Mouse (Mus musculus) midbrain, embryonic 10.5 days (tissue): ENCODE measurements around the gene Nr2e3. TPM values are rescaled to one million over a fixed set of nuclear protein-coding genes. Genes with fewer than 3 reads are reported as not detected.

Source experiments
- DNase-seq: peaks from one replicate; pipeline ENCODE4 v3.0.0-alpha.2; 2017; ENCODE audit warnings: low spot score
- H3K27ac ChIP-seq: fragments of 300-500 bp; sonication (generic); replicated peaks from 2 replicates; pipeline ENCODE4 v1.5.1; 2016; ENCODE audit warnings: mild to moderate bottlenecking
- H3K27me3 ChIP-seq: fragments of 300-500 bp; sonication (generic); 2 replicates; pipeline ENCODE4 v1.6.1; 2016; ENCODE audit warnings: low read depth, mild to moderate bottlenecking; ENCODE audit not compliant: poor library complexity, severe bottlenecking
- H3K36me3 ChIP-seq: fragments of 300-500 bp; sonication (generic); 2 replicates; pipeline ENCODE4 v1.6.1; 2016; ENCODE audit warnings: mild to moderate bottlenecking, moderate library complexity
- H3K4me1 ChIP-seq: fragments of 300-500 bp; sonication (generic); 2 replicates; pipeline ENCODE4 v1.6.1; 2016
- H3K4me3 ChIP-seq: fragments of 300-500 bp; sonication (generic); 2 replicates; pipeline ENCODE4 v1.5.1; 2016; ENCODE audit warnings: mild to moderate bottlenecking, moderate library complexity
- H3K9me3 ChIP-seq: fragments of 300-500 bp; sonication (generic); replicated peaks from 2 replicates; pipeline ENCODE4 v1.6.1; 2016; ENCODE audit warnings: mild to moderate bottlenecking
- WGBS: fragments of 180-500 bp; shearing (Covaris S2); methylation state at CpG from one replicate; pipeline ENCODE4 v1.1.7; 2016; 5-methylcytosine and 5-hydroxymethylcytosine counted together
- polyA plus RNA-seq: library from polyadenylated mRNA; unstranded; fragments of >200 nt; fragmentation: Nextera tagmentation; extraction: Ambion mirVana; gene quantifications from 2 replicates; pipeline ENCODE4 v1.2.1, GENCODE M21; 2016

Gene Nr2e3
- 0.06 TPM in 1 of 2 replicates, not detected in the other for polyA plus RNA-seq

DNA sequence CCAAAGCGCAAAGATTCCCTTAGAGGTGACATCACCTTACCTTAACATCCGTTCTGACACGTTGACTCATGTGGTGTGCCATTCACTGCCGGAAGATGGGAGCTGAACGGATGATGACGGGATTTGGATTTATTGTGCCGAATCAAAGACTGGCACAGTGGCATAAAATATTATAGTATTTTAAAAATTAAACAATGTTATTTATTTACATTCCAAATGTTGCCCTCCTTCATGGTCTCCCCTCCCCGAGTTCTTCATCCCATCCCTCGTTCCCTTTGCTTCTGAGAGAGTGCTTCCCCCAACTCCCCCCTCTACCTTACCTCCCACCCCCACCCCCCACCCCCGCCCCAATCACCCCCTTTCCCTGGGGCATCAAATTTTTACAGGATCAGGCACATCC is at the start of gene Nr2e3:
TSS of gene Nr2e3 (minus strand) at position 101 of the 400 bp plus-strand sequence.
- Histone ChIP-seq H3K27ac (no peak within 1 kb of the TSS), H3K27me3 (no peaks in the 10 kb centered on the region; the same call in 1 of the 2 replicates), H3K36me3 (no peaks in the 10 kb centered on the region), H3K4me1 (peaks cover 14% of the 10 kb centered on the region), H3K9me3 (no peaks in the 10 kb centered on the region), H3K4me3 (no peak within 1 kb of the TSS)
- WGBS, result 91% methylated on average over 10 of the region's 10 CpGs
- DNase-seq, result no peak

- Histone ChIP-seq H3K9me3 (no peaks in the 10 kb centered on the region), H3K27ac (no peak overlapping the region), H3K4me1 (no peaks in the 10 kb centered on the region), H3K36me3 (no peaks in the 10 kb centered on the region), H3K27me3 (no peaks in the 10 kb centered on the region), H3K4me3 (no peak overlapping the region)
- DNase-seq, result no peak
- 81% methylated on average over 7 of the region's 7 CpGs for WGBS
Measured at GRCm38 (mm10) chr9:60008936-60009335, 48.5 kb upstream of the Nr2e3 start.

- no peak overlapping the region for H3K27ac ChIP-seq
- 91% methylated on average over 8 of the region's 8 CpGs for WGBS
- H3K9me3 ChIP-seq, result no peaks in the 10 kb centered on the region
- H3K4me1 ChIP-seq, result no peaks in the 10 kb centered on the region
- no peaks in the 10 kb centered on the region for H3K27me3 ChIP-seq
- H3K36me3 ChIP-seq, result no peaks in the 10 kb centered on the region
- DNase-seq, result no peak
- no peak overlapping the region for H3K4me3 ChIP-seq
Measured at GRCm38 (mm10) chr9:60002323-60002722, 41.9 kb upstream of the Nr2e3 start.

DNA sequence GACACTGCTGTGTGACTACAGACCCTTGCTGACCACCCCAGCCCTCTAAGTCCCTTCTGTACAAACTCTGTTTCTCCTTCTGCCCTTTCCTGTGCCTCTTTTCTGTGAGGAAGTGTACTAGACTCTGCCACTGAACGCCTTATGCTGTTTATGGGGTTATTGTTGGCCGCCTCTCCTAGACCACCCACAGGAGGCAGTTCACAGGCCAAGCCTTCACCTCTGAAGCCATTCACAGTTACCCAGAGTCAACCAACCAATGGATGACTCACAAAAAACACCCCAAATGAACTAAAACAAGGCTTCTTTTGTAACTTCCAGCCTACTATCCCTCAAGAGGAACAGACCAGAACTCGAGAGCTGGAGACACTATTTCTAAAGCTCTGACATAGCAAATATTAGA is 41.0 kb upstream of the Nr2e3 start:
- Histone ChIP-seq H3K27ac (no peak overlapping the region), H3K4me1 (no peaks in the 10 kb centered on the region), H3K9me3 (no peaks in the 10 kb centered on the region), H3K4me3 (no peak overlapping the region), H3K27me3 (no peaks in the 10 kb centered on the region), H3K36me3 (no peaks in the 10 kb centered on the region)
- WGBS, result 80% methylated on average over 3 of the region's 3 CpGs
- no peak for DNase-seq

- Histone ChIP-seq H3K36me3 (no peaks in the 10 kb centered on the region), H3K9me3 (no peaks in the 10 kb centered on the region), H3K27ac (no peak overlapping the region), H3K4me3 (no peak overlapping the region), H3K27me3 (no peaks in the 10 kb centered on the region), H3K4me1 (no peaks in the 10 kb centered on the region)
- DNase-seq, result no peak
- WGBS, result 96% methylated on average over 4 of the region's 4 CpGs
Measured at GRCm38 (mm10) chr9:59997725-59998124, 37.3 kb upstream of the Nr2e3 start.

DNA sequence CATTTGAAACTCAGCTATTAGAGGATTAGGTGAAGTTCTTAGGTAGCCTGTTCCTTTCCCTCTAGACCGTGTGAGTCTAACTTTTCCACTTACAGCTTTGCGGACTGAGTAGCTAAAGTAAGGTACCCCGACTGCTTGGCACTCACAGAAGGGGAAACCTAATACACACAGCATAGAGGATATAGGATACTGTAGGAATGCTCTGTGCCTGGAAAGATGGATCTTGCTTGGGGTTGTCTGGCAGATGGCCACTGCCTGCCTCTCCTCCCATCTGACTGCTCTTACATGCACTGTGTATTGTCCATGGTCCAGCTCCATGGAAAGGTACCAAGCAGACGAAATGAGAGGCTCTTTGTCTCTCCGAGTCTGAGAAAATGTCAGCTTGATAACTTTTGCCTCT is 30.9 kb upstream of the Nr2e3 start:
- Histone ChIP-seq H3K4me1 (peaks cover 2% of the 10 kb centered on the region; the same call in 1 of the 2 replicates), H3K9me3 (no peaks in the 10 kb centered on the region), H3K27ac (no peak overlapping the region), H3K36me3 (no peaks in the 10 kb centered on the region), H3K27me3 (no peaks in the 10 kb centered on the region), H3K4me3 (no peak overlapping the region)
- 86% methylated on average over 5 of the region's 5 CpGs for WGBS
- DNase-seq, result no peak

- Histone ChIP-seq H3K27me3 (no peaks in the 10 kb centered on the region), H3K36me3 (no peaks in the 10 kb centered on the region), H3K4me1 (peaks cover 4% of the 10 kb centered on the region; the same call in 1 of the 2 replicates), H3K9me3 (no peaks in the 10 kb centered on the region), H3K4me3 (no peak overlapping the region), H3K27ac (no peak overlapping the region)
- 4% methylated on average over 1 of the region's 1 CpGs for WGBS
- peak; percentile 38 for DNase-seq
Measured at GRCm38 (mm10) chr9:59989864-59990263, 29.4 kb upstream of the Nr2e3 start.

DNA sequence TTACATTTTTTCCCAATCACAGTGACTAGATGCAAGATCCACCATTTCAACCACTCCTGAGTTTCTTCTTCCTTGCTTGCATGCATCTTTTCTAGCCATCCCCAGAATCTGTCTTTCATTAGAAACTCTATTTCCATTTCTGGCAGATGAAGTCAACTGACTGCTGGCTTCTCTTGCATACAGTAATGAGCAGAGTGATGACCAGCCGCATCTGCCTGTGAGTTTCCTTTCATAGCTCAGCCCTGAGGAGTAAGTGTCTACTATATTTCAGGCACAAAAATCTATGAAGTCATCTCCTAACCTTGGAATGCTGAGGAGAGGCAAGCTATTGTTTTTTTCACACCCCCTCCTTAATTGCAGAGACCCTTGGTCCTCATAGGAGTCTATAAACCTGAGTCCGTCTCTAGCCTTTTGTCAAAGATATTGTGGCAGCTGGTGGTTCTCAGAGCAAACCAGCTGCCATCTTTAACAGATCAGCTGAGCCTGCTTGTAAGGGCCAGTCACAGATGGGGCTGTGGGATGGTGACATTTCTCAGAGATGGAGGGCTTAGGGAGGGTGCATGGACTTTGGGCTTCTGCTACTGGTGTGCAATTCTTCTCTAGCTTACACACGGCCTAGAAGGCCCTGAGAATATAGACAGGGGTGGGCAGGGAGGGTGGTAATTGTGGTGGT is 25.6 kb upstream of the Nr2e3 start:
- no peaks in the 10 kb centered on the region for H3K9me3 ChIP-seq
- no peaks in the 10 kb centered on the region for H3K27me3 ChIP-seq
- no peak overlapping the region for H3K4me3 ChIP-seq
- peaks cover 4% of the 10 kb centered on the region; the same call in 1 of the 2 replicates for H3K4me1 ChIP-seq
- H3K27ac ChIP-seq, result no peak overlapping the region
- DNase-seq, result no peak
- WGBS, result 87% methylated on average over 3 of the region's 3 CpGs
- no peaks in the 10 kb centered on the region for H3K36me3 ChIP-seq

DNA sequence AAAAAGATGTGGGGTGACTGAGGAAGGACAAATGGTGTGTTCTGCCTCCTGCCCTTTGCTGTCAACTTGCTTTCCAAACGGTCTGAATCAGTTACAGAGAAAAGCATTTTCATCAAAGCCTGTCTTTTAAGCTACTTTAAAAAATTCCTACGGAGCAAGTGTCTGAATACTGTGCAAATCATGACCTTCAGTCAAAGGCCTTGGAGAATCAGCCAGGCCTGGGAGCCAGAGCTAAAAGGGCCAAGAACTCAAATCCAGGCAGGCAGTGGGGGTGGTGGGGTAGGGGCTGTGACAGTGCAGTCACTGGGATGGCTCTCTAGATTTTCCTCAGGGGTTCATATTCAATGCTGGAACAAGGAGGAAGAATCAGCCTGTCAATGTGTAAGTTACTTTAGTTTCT is 20.7 kb upstream of the Nr2e3 start:
- no peak for DNase-seq
- H3K36me3 ChIP-seq, result no peaks in the 10 kb centered on the region
- H3K4me3 ChIP-seq, result no peak overlapping the region
- H3K27me3 ChIP-seq, result no peaks in the 10 kb centered on the region
- no peaks in the 10 kb centered on the region for H3K9me3 ChIP-seq
- WGBS, result 77% methylated on average over 2 of the region's 2 CpGs
- no peak overlapping the region for H3K27ac ChIP-seq
- no peaks in the 10 kb centered on the region for H3K4me1 ChIP-seq

GRCm38 (mm10) chr9:59971263-59971662 is 10.8 kb upstream of the Nr2e3 start:
- 79% methylated on average over 4 of the region's 4 CpGs for WGBS
- DNase-seq, result no peak
- Histone ChIP-seq H3K36me3 (no peaks in the 10 kb centered on the region), H3K4me1 (0 out of 2 replicates have a peak, but pooled peaks cover 4% of the 10 kb centered on the region), H3K27me3 (no peaks in the 10 kb centered on the region), H3K9me3 (no peaks in the 10 kb centered on the region), H3K4me3 (no peak overlapping the region), H3K27ac (no peak overlapping the region)

DNA sequence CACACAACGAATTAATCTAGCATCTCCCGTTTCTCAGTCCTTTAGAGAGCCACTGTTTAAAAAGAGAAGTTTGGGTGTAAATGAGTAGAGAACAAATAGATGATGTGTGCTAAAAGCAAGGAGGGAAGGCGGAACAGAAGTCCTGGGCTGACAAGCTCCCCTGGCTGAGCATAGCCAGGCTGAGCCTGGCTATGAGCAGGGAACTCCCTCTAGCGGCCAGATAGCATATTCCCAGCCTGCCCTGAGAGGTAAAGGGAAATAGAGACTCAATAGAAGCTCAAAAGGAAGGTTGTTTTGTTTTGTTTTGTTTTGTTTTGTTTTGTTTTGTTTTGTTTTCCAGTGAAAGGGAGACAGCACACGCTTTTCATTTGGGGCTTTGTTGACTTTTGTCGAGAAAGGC is 8.9 kb upstream of the Nr2e3 start:
- H3K9me3 ChIP-seq, result no peaks in the 10 kb centered on the region
- H3K27me3 ChIP-seq, result no peaks in the 10 kb centered on the region
- H3K36me3 ChIP-seq, result no peaks in the 10 kb centered on the region
- peak; percentile 50 for DNase-seq
- WGBS, result 33% methylated on average over 6 of the region's 6 CpGs
- H3K4me3 ChIP-seq, result no peak overlapping the region
- peaks cover 9% of the 10 kb centered on the region; the same call in 1 of the 2 replicates for H3K4me1 ChIP-seq
- no peak overlapping the region for H3K27ac ChIP-seq

DNA sequence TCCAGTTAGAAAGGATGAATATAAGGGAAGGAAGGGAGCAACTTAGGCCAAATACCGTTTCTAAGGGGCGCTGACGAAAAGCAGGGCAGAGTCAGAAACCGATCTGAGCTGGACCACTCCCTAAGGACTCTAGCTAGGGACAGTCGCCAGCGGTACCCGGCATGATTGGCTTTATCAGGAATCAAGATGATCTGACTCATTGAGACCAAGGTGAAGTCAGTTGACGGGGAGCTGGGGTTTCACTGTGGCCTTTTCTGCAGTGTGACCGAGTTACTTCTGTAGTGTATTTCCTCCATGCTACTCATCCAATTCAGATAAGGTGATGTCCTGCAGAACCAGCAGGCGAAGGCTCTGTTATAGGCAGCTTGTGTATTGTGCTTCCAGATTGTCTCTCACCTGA is 4.6 kb upstream of the Nr2e3 start:
- Histone ChIP-seq H3K9me3 (no peaks in the 10 kb centered on the region), H3K4me3 (no peak overlapping the region), H3K4me1 (peaks cover 14% of the 10 kb centered on the region), H3K27ac (no peak overlapping the region), H3K27me3 (no peaks in the 10 kb centered on the region; the same call in 1 of the 2 replicates), H3K36me3 (no peaks in the 10 kb centered on the region)
- no peak for DNase-seq
- WGBS, result 84% methylated on average over 10 of the region's 10 CpGs

DNA sequence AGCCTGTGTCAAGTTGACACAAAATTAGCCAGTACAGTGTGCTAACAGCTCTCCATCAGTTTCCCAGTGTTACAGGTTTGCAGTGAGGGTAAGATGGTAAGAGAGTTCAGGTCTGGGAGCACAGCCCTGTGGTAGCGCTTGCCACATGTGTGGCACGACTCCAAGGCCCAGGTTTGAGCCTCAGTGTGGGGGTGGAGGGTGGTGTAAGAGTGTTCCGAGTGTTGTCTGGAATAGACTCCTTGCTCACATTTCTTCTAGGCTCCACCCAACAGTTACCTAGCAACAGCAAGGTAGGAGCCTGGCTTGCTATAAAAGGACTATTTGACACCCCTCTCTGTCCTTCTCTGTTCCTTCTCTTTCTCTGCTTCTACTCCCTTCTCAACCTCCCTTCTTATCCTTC is 3.9 kb upstream of the Nr2e3 start:
- no peaks in the 10 kb centered on the region for H3K36me3 ChIP-seq
- no peak overlapping the region for H3K4me3 ChIP-seq
- H3K27me3 ChIP-seq, result no peaks in the 10 kb centered on the region; the same call in 1 of the 2 replicates
- 74% methylated on average over 3 of the region's 3 CpGs for WGBS
- H3K4me1 ChIP-seq, result peaks cover 17% of the 10 kb centered on the region
- no peak for DNase-seq
- H3K9me3 ChIP-seq, result no peaks in the 10 kb centered on the region
- H3K27ac ChIP-seq, result no peak overlapping the region
